Mouse (Mus musculus) heart, embryonic 10.5 days (tissue): ENCODE results near the gene Plcb3. TPM values are rescaled to one million over a fixed set of nuclear protein-coding genes. Genes with fewer than 3 reads are reported as not detected.
"Not testable (repeated sequence)": the region's sequence is repeated elsewhere in the genome, so short reads cannot be mapped to it uniquely, and the experiment has no call there.

Source experiments
- DNase-seq: peaks from one replicate; pipeline ENCODE4 v3.0.0-alpha.2; 2017; ENCODE audit warnings: low spot score
- H3K27ac ChIP-seq: fragments of 300-500 bp; sonication (generic); 2 replicates; pipeline ENCODE4 v1.5.1; 2016; ENCODE audit warnings: mild to moderate bottlenecking
- H3K27me3 ChIP-seq: fragments of 300-500 bp; sonication (generic); 2 replicates; pipeline ENCODE4 v1.6.1; 2016; ENCODE audit warnings: mild to moderate bottlenecking; ENCODE audit not compliant: poor library complexity, insufficient read depth, severe bottlenecking
- H3K36me3 ChIP-seq: fragments of 300-500 bp; sonication (generic); 2 replicates; pipeline ENCODE4 v1.6.1; 2016; ENCODE audit warnings: mild to moderate bottlenecking, moderate library complexity
- H3K4me1 ChIP-seq: fragments of 300-500 bp; sonication (generic); 2 replicates; pipeline ENCODE4 v1.6.1; 2016; ENCODE audit warnings: mild to moderate bottlenecking
- H3K4me3 ChIP-seq: fragments of 300-500 bp; sonication (generic); 2 replicates; pipeline ENCODE4 v1.5.1; 2016; ENCODE audit warnings: mild to moderate bottlenecking, moderate library complexity
- H3K9me3 ChIP-seq: fragments of 300-500 bp; sonication (generic); 2 replicates; pipeline ENCODE4 v1.6.1; 2016; ENCODE audit warnings: mild to moderate bottlenecking, moderate library complexity
- WGBS: fragments of 180-500 bp; shearing (Covaris S2); methylation state at CpG from one replicate; pipeline ENCODE4 v1.1.7; 2016; 5-methylcytosine and 5-hydroxymethylcytosine counted together
- polyA plus RNA-seq: library from polyadenylated mRNA; unstranded; fragments of >200 nt; fragmentation: Nextera tagmentation; extraction: Ambion mirVana; gene quantifications from 2 replicates; pipeline ENCODE4 v1.2.1, GENCODE M21; 2016

The Plcb3 gene
- polyA plus RNA-seq, 1 experiment from 2014 or later: 31.9 TPM

GRCm38 (mm10) chr19:6996006-6996405, 19.7 kb upstream of the Plcb3 start, which contains the start of the genes Nudt22 and Trpt1:
TSS of gene Nudt22 (minus strand) at chr19:6996117.
TSS of gene Trpt1 (plus strand) at chr19:6996131.
- no peaks in the 10 kb centered on the region for H3K27me3 ChIP-seq
- WGBS: under 1% methylated on average over 24 of the region's 24 CpGs
- H3K4me1 ChIP-seq: peaks cover 58% of the 10 kb centered on the region
- peaks cover 29% of the 10 kb centered on the region for H3K36me3 ChIP-seq
- H3K4me3 ChIP-seq: peak within 1 kb of the TSS; percentile 73
- peak; percentile 96 for DNase-seq
- no peaks in the 10 kb centered on the region for H3K9me3 ChIP-seq
- peak within 1 kb of the TSS; percentile 89 for H3K27ac ChIP-seq

GRCm38 (mm10) chr19:6995255-6995991, 19.2 kb upstream of the Plcb3 start:
- Histone ChIP-seq H3K27me3 (no peaks in the 10 kb centered on the region), H3K4me3 (peak overlapping the region; percentile 73), H3K4me1 (peaks cover 58% of the 10 kb centered on the region), H3K36me3 (peaks cover 27% of the 10 kb centered on the region), H3K27ac (peak overlapping the region; percentile 89), H3K9me3 (no peaks in the 10 kb centered on the region)
- no peak for DNase-seq
- WGBS: 51% methylated on average over 20 of the region's 21 CpGs

- WGBS: 86% methylated on average over 8 of the region's 8 CpGs
Observed at GRCm38 (mm10) chr19:6994489-6994888, 18.2 kb upstream of the Plcb3 start.

GRCm38 (mm10) chr19:6994002-6994401, 17.7 kb upstream of the Plcb3 start:
- Histone ChIP-seq H3K27me3 (no peaks in the 10 kb centered on the region), H3K4me1 (peaks cover 58% of the 10 kb centered on the region), H3K9me3 (no peaks in the 10 kb centered on the region), H3K27ac (no peak overlapping the region), H3K36me3 (peaks cover 18% of the 10 kb centered on the region), H3K4me3 (no peak overlapping the region)
- DNase-seq: no peak
- whole genome bisulfite sequencing: 88% methylated on average over 8 of the region's 8 CpGs

More at GRCm38 (mm10) chr19:6994489-6994888, 18.2 kb upstream of the Plcb3 start:
- Histone ChIP-seq H3K9me3 (no peaks in the 10 kb centered on the region), H3K36me3 (peaks cover 19% of the 10 kb centered on the region), H3K27me3 (no peaks in the 10 kb centered on the region), H3K4me1 (peaks cover 58% of the 10 kb centered on the region), H3K27ac (0 out of 2 replicates have a peak overlapping the region, but pooled peaks have one; percentile 89), H3K4me3 (peak overlapping the region; percentile 73)
- DNase-seq: no peak

- H3K4me3 ChIP-seq: peak overlapping the region; percentile 70
- no peaks in the 10 kb centered on the region for H3K27me3 ChIP-seq
- H3K27ac ChIP-seq: peak overlapping the region; percentile 87
- 61% methylated on average over 14 of the region's 14 CpGs for WGBS
- H3K4me1 ChIP-seq: peaks cover 61% of the 10 kb centered on the region
- no peak for DNase-seq
- H3K9me3 ChIP-seq: no peaks in the 10 kb centered on the region
- peaks cover 9% of the 10 kb centered on the region for H3K36me3 ChIP-seq
Observed at GRCm38 (mm10) chr19:6993011-6993770, 16.9 kb upstream of the Plcb3 start.

- WGBS: 2% methylated on average over 37 of the region's 37 CpGs
- 0 out of 2 replicates have a peak, but pooled peaks cover 5% of the 10 kb centered on the region for H3K36me3 ChIP-seq
- H3K4me1 ChIP-seq: peaks cover 63% of the 10 kb centered on the region
- peak; percentile 99 for DNase-seq
- H3K27me3 ChIP-seq: no peaks in the 10 kb centered on the region
- peak within 1 kb of the TSS; percentile 87 for H3K27ac ChIP-seq
- H3K9me3 ChIP-seq: no peaks in the 10 kb centered on the region
- H3K4me3 ChIP-seq: peak within 1 kb of the TSS; percentile 70
Observed at GRCm38 (mm10) chr19:6992011-6992858, 16.0 kb upstream of the Plcb3 start, which contains the start of gene Dnajc4. TSS of gene Dnajc4 (minus strand) at chr19:6992572.

GRCm38 (mm10) chr19:6991166-6991565, 14.9 kb upstream of the Plcb3 start:
- H3K27ac ChIP-seq, DNase-seq, H3K4me3 ChIP-seq, H3K9me3 ChIP-seq, H3K36me3 ChIP-seq, H3K27me3 ChIP-seq: not testable (repeated sequence)
- 90% methylated on average over 6 of the region's 6 CpGs for WGBS
- peaks cover 63% of the 10 kb centered on the region for H3K4me1 ChIP-seq

GRCm38 (mm10) chr19:6990712-6991111, 14.4 kb upstream of the Plcb3 start:
- WGBS: 81% methylated on average over 6 of the region's 6 CpGs
- Histone ChIP-seq H3K9me3 (no peaks in the 10 kb centered on the region), H3K27me3 (no peaks in the 10 kb centered on the region), H3K4me1 (peaks cover 65% of the 10 kb centered on the region), H3K27ac (no peak overlapping the region), H3K4me3 (no peak overlapping the region), H3K36me3 (peaks cover 9% of the 10 kb centered on the region; the same call in 1 of the 2 replicates)
- DNase-seq: no peak

- Histone ChIP-seq H3K36me3 (peaks cover 22% of the 10 kb centered on the region), H3K27ac (no peak overlapping the region), H3K4me3 (no peak overlapping the region), H3K4me1 (peaks cover 58% of the 10 kb centered on the region), H3K27me3 (no peaks in the 10 kb centered on the region), H3K9me3 (no peaks in the 10 kb centered on the region)
- no peak for DNase-seq
- WGBS: 83% methylated on average over 8 of the region's 8 CpGs
Observed at GRCm38 (mm10) chr19:6989251-6989650, 13.0 kb upstream of the Plcb3 start.

- WGBS: 9% methylated on average over 8 of the region's 8 CpGs
- Histone ChIP-seq H3K27me3 (no peaks in the 10 kb centered on the region), H3K36me3 (peaks cover 34% of the 10 kb centered on the region), H3K4me3 (peak overlapping the region; percentile 98), H3K4me1 (peaks cover 48% of the 10 kb centered on the region), H3K27ac (peak overlapping the region; percentile 98), H3K9me3 (no peaks in the 10 kb centered on the region)
- no peak for DNase-seq
Observed at GRCm38 (mm10) chr19:6987904-6988285, 11.6 kb upstream of the Plcb3 start.

- Histone ChIP-seq H3K36me3 (peaks cover 40% of the 10 kb centered on the region), H3K27me3 (no peaks in the 10 kb centered on the region), H3K4me3 (peak within 1 kb of the TSS; percentile 98), H3K9me3 (no peaks in the 10 kb centered on the region), H3K4me1 (peaks cover 44% of the 10 kb centered on the region), H3K27ac (peak within 1 kb of the TSS; percentile 98)
- no peak for DNase-seq
- under 1% methylated on average over 57 of the region's 85 CpGs for WGBS
Observed at GRCm38 (mm10) chr19:6987061-6987903, 11.0 kb upstream of the Plcb3 start, which contains the start of gene Vegfb. TSS of gene Vegfb (minus strand) at chr19:6987651.
